Mouse (Mus musculus) bone marrow, adult 2 months (tissue): Measurements from ENCODE around the gene Btnl10. TPM values are rescaled to one million over a fixed set of nuclear protein-coding genes. Genes with fewer than 3 reads are reported as not detected.
"Not testable (repeated sequence)": the region's sequence is repeated elsewhere in the genome, so short reads cannot be mapped to it uniquely, and the experiment has no call there.

ENCODE experiments used
- H3K27ac ChIP-seq: fragments of 200-500 bp; 2 replicates; pipeline ENCODE4 v1.5.1; 2012; ENCODE audit warnings: low read depth, mild to moderate bottlenecking, control low read depth, inconsistent platforms, low read length; ENCODE audit not compliant: control insufficient read depth, poor library complexity, insufficient read depth
- H3K4me1 ChIP-seq: fragments of 200-500 bp; 2 replicates; pipeline ENCODE4 v1.6.1; 2011; ENCODE audit warnings: low read length; ENCODE audit not compliant: control insufficient read depth, insufficient read depth
- H3K4me3 ChIP-seq: fragments of 200-500 bp; replicated peaks from 2 replicates; pipeline ENCODE3; 2011; ENCODE audit warnings: mild to moderate bottlenecking, low read depth, low read length, control low read depth; ENCODE audit not compliant: control insufficient read depth
- CTCF ChIP-seq: fragments of 200-500 bp; IDR thresholded peaks from 2 replicates; pipeline ENCODE4 v1.5.1; 2011; ENCODE audit warnings: low read length, control low read depth; ENCODE audit not compliant: control insufficient read depth, insufficient read depth
- POLR2A ChIP-seq: fragments of 200-500 bp; IDR thresholded peaks from 2 replicates; pipeline ENCODE4 v1.6.1; 2011; ENCODE audit warnings: low read depth, mild to moderate bottlenecking, control low read depth, low read length, borderline replicate concordance; ENCODE audit not compliant: control insufficient read depth
- WGBS: fragments of 180-500 bp; shearing (Covaris S2); methylation state at CpG from one replicate; pipeline ENCODE4 v1.1.7; 2018; 5-methylcytosine and 5-hydroxymethylcytosine counted together
- polyA plus RNA-seq: library from polyadenylated mRNA; stranded (reverse); fragments of >200 nt; gene quantifications from 2 replicates; pipeline ENCODE4 v1.2.4, GENCODE M21; 2011; ENCODE audit warnings: low replicate concordance; ENCODE audit not compliant: missing spikeins, insufficient read depth, insufficient read length

Btnl10 gene
- polyA plus RNA-seq, 1 experiment = 65.1 TPM

DNA sequence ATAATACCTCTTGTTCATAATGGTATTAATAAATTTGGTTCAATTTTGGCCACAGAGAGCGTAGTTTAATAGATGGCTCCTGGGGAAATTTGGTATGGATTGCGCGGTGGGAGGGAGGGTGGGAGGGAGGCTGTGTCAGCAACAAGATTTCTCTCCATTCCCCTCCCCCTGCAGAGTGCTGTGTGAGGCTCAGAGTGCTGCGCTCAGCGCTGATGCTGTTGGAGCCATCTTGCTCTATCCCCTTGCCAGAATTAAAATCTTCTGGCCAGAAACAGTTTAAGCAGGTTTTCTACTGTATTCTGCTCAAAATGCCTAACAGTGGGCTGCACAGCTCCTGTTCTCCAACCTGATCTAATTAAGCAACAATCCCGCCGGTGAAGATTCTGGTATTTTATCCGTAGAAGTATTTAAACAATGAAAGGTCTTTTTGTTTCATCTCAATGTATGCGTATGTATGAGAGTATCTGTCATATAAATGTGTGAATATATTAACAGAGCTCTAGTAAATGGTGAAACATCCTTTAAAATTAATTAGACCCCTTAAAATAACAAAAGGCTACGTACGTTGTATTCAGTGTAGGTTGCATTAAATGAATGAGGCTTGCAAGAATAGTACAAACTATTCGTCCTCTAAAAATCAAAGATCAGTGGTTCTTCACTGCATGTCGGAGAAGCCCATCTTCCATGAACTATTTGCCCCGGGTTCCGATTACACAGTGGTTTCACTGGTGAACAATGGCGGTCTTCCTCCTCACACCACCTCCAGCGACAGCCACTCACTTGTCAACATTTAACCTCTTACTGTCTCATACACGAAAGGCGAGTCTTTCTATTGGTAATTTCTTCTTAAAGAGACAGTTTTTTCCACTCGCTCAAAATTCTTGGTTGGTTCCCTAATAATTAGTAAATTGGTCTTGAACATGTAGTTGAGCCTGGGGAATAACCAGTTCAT lies 32.0 kb downstream of the Btnl10 start:
- H3K4me3 ChIP-seq = peak overlapping the region; percentile 57
- no peaks in the 10 kb centered on the region for H3K4me1 ChIP-seq
- 51% methylated on average over 20 of the region's 20 CpGs for WGBS
- no peak overlapping the region for H3K27ac ChIP-seq
- no peak for TF ChIP-seq CTCF
- TF ChIP-seq POLR2A = no peak

DNA sequence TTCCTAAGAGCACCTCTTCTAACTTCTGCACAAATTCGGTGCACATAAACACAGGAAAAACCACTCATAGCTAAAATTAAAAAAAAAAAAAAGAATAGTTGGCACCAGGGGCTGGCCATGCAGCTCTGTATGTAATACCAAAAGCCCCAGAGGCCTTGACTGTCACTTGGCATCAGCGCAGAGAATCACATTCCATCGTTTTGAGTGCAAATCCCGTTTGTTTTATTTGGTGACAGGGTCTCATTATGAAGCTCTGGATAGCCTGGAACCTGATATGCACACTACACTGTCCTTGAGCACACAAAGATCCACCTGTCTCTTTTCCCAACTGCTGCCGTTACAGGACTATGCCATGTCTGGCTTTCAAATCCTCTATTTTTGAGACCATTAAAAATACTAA lies 33.5 kb downstream of the Btnl10 start:
- 83% methylated on average over 5 of the region's 5 CpGs for WGBS
- no peak overlapping the region for H3K27ac ChIP-seq
- H3K4me1 ChIP-seq = no peaks in the 10 kb centered on the region
- no peak for TF ChIP-seq POLR2A
- TF ChIP-seq CTCF = no peak
- no peak overlapping the region for H3K4me3 ChIP-seq

DNA sequence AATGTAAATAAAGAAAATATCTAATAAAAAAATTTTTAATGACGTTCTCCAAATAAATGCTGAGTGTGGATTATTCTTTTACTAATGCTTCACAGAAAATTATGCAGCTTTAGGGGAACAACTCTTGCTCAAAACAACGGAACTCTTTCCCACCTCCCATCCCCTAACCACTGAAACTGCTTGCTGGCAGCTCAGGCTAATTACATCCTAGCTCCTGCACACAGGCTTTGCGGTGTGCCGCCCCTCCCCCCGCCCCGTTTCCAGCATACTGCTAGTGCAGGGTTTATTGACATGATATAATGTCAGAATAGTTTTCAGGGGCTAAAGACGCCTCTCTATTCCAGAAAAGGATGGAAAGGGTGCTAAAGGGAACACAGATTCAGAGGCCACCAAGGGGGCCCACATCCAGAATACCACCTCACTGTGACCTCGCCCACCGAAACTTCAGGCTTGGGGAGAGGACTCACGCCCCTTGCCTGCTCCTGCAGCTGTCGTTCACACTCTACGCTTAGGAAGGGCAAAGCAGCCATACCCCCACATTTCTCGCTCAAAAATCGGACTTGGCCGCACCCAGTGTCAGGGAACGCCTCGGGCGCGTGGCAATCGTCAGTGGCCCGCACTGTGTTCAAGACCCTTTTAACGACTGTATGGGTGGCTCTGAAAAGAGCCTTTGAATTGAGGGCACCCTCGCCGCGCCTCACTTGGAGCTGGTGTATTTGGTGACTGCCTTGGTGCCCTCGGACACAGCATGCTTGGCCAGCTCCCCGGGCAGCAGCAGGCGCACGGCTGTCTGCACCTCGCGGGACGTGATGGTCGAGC lies 35.9 kb downstream of the Btnl10 start:
- Histone ChIP-seq H3K4me1 (no peaks in the 10 kb centered on the region; the same call in 1 of the 2 replicates), H3K4me3 (peak overlapping the region; percentile 64), H3K27ac (peak overlapping the region; percentile 89)
- TF ChIP-seq POLR2A (peak; percentile 50; the same call in 1 of the 2 replicates), CTCF (no peak)
- under 1% methylated on average over 33 of the region's 33 CpGs for WGBS

DNA sequence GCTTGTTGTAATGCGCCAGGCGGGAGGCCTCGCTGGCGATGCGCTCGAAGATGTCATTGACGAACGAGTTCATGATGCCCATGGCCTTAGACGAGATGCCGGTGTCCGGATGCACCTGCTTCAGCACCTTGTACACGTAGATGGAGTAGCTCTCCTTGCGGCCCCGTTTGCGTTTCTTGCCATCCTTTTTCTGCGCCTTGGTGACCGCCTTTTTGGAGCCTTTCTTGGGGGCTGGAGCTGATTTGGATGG lies 36.4 kb downstream of the Btnl10 start:
- TF ChIP-seq POLR2A = peak; percentile 13; the same call in 1 of the 2 replicates
- not testable (repeated sequence) for H3K4me1 ChIP-seq
- peak overlapping the region; percentile 89 for H3K27ac ChIP-seq
- peak overlapping the region; percentile 68 for H3K4me3 ChIP-seq
- 0% methylated on average over 17 of the region's 17 CpGs for WGBS

DNA sequence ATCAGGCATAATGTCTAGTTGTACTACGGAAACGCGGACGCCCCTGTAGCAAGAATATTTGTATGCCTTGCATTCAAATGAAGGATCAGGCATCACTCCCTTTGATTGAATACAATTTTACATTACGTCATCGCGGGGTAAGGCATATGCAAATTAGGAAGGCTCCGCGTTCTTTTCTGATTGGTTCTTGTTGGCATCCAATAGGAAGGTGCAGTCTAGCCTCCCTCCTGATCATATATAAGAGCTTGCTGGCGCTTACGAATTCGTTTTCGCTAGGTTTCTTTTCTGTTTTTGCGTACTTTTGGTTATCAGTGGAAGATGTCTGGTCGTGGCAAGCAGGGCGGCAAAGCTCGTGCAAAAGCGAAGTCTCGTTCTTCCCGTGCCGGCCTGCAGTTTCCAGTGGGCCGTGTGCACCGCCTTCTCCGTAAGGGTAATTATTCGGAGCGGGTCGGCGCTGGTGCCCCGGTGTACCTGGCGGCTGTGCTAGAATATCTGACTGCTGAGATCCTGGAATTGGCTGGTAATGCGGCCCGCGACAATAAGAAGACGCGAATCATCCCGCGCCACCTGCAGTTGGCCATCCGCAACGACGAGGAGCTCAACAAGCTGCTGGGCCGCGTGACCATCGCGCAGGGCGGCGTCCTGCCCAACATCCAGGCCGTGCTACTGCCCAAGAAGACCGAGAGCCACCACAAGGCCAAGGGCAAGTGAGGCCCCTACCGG lies 36.9 kb downstream of the Btnl10 start, which contains the start of the genes Hist3h2a and Trim17:
TSS of gene Hist3h2a (plus strand) at position 266 of the 723 bp plus-strand sequence.
TSS of gene Trim17 (plus strand) at position 266 of the 723 bp plus-strand sequence.
- WGBS = under 1% methylated on average over 49 of the region's 49 CpGs

DNA sequence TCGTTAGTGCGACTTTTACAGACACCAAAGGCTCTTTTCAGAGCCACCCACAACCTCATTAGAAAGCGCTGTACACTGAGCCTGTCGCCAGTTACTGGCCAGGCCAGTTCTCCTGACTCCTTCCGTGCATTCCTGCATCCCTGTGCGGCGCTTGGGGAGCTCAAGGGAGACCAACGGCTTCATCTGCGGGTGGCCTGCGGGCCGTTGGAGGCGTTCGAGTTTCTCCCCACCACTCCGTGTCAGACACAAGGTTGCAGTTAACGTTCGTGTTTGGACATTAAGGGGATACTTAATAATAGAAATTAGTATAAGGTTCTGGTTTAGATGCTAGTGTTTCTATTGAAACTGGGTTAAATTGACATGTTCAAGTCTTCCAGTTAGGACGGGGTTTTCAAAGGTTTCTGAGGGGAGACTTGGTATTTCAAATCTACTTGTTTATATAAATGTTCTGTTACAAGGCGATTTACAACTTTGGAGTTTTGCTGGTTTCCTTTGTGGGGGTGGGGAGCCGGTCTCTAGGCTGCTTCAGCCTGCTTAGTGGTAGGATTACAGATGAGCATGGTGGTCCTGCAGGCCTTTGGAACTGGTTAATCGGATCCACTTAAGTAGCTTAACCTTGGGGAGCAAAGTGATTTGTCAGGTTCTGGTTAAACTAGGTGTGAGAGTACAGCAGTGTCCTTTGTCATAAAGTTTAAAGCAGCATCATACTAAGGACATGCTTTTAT lies 37.6 kb downstream of the Btnl10 start:
- peak; percentile 27; the same call in 1 of the 2 replicates for TF ChIP-seq POLR2A
- TF ChIP-seq CTCF = no peak
- Histone ChIP-seq H3K4me3 (peak overlapping the region; percentile 78), H3K4me1 (no peaks in the 10 kb centered on the region; the same call in 1 of the 2 replicates), H3K27ac (peak overlapping the region; percentile 96)
- WGBS = under 1% methylated on average over 20 of the region's 20 CpGs

More for the DNA sequence above, 36.9 kb downstream of the Btnl10 start, which contains the start of the genes Hist3h2a and Trim17:
- Histone ChIP-seq H3K4me3 (peak within 1 kb of the TSS; percentile 78), H3K4me1 (no peaks in the 10 kb centered on the region; the same call in 1 of the 2 replicates), H3K27ac (peak within 1 kb of the TSS; percentile 96)
- TF ChIP-seq CTCF (peak; percentile 29; the same call in 1 of the 2 replicates), POLR2A (peak; percentile 98)

DNA sequence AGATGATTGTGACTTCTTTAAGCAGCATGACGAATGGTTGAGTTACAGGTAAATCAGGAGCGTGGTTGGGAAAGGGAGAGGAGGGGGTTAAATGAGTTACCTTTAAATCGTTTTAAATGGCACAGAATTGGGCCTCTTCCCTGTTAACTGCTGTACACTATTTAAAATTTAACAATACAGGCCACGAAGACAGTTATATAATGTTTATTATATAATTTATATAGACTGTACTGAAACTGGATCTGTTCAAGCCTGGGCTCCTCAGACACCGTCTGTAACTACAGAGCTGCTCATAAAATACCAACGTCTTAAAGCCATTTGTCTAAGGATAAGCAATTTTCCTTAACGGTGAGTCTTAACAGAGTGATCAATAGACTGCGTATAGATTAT lies 38.2 kb downstream of the Btnl10 start:
- 29% methylated on average over 8 of the region's 8 CpGs for WGBS
- no peak overlapping the region for H3K27ac ChIP-seq

More for the DNA sequence above, 38.2 kb downstream of the Btnl10 start:
- Histone ChIP-seq H3K4me3 (peak overlapping the region; percentile 78), H3K4me1 (no peaks in the 10 kb centered on the region; the same call in 1 of the 2 replicates)
- TF ChIP-seq CTCF = no peak
- no peak for TF ChIP-seq POLR2A
